Mouse (Mus musculus): ENCODE measurements around the gene Tox3. TPM values are rescaled to one million over a fixed set of nuclear protein-coding genes. Genes with fewer than 3 reads are reported as not detected.

Tox3 gene
- total and polyA plus RNA-seq, 3 experiments: not detected

DNA sequence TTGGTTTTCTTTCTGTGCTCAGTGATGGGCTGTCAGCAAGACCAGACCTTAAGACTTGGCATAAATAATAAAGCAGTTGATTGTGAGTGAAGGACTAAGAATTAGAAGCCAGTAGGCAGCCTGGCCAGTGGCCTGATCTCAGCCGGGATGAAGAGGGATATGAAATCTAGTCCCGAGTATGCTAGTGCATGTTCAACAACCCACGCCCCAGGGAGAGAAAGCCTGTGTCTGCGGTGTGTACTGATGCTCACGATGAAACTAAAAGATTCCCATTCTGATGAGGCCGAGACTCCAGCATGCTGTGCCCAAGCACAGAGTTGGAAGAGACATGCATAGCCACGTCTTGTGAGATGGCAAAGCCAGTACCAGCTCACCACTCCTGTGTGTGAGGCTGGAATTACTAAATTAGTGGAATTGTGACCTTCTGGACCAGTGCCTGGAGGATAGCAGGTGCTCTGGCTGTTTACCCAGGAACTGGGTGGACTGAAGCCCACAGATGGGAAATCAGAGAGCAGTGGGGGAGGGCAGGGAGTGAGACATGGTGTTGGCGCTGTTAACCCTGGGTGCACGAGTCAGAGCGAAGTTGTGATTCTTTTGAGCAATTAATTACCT lies 23.6 kb upstream of the Tox3 start:
- Histone ChIP-seq H3K27me3 (ENCODE audit: insufficient read depth, low read length) (no peaks in the 10 kb centered on the region), H3K4me1 (ENCODE audit: insufficient read depth, low read depth, low read length) (no peaks in the 10 kb centered on the region), H3K4me3 (ENCODE audit: low read depth, low read length) (no peak overlapping the region), H3K9me3 (replicated peaks) (peaks cover 33% of the 10 kb centered on the region), H3K36me3 (replicated peaks) (no peaks in the 10 kb centered on the region)
- DNase-seq (ENCODE audit: low spot score) (no peak), ATAC-seq (ENCODE audit: extremely low read depth, insufficient number of reproducible peaks, low FRiP score, poor library complexity, severe bottlenecking) (no peak)
- TF ChIP-seq CTCF (IDR thresholded peaks at IDR 0.05; ENCODE audit: low read depth, low read length): no peak
- no peak for TF ChIP-seq POLR2AphosphoS5 (IDR thresholded peaks at IDR 0.05; ENCODE audit: insufficient replicate concordance, low read depth, low read length)
- TF ChIP-seq GATA2 (IDR thresholded peaks at IDR 0.05; ENCODE audit: borderline replicate concordance, low read depth, low read length): no peak
- TF ChIP-seq TAL1 (conservative IDR thresholded peaks at IDR 0.05; ENCODE audit: low read depth, low read length): no peak
- TF ChIP-seq GATA1 (IDR thresholded peaks at IDR 0.05; ENCODE audit: borderline replicate concordance, low read length): no peak

DNA sequence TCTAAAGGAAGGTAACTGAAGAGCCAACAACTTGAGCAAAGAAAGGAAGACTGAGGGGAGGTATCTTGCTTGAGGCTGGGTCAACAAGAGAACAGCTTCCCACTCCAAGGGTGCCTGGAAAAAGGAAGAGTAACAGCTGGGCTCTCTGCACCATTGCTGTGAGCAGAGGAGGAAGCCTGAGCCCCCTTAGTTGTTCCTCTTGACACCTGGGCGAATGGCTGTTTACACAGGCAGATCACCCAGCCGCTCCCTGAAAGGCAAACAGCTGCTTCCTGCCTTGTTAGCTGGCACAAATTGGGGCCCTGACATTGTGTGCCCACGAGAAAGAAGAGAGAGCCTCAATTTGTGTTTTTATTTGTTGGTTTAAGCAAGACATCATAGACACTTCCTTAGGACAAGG lies 21.7 kb upstream of the Tox3 start:
- H3K4me3 ChIP-seq (ENCODE audit: low read depth, low read length): no peak overlapping the region
- H3K36me3 ChIP-seq (replicated peaks): no peaks in the 10 kb centered on the region
- no peak for DNase-seq (ENCODE audit: low spot score)
- no peaks in the 10 kb centered on the region for H3K4me1 ChIP-seq (ENCODE audit: insufficient read depth, low read depth, low read length)
- TF ChIP-seq TAL1 (conservative IDR thresholded peaks at IDR 0.05; ENCODE audit: low read depth, low read length) (no peak), CTCF (IDR thresholded peaks at IDR 0.05; ENCODE audit: low read depth, low read length) (no peak), GATA1 (IDR thresholded peaks at IDR 0.05; ENCODE audit: borderline replicate concordance, low read length) (no peak), GATA2 (IDR thresholded peaks at IDR 0.05; ENCODE audit: borderline replicate concordance, low read depth, low read length) (no peak)
- peaks cover 28% of the 10 kb centered on the region for H3K9me3 ChIP-seq (replicated peaks)
- no peaks in the 10 kb centered on the region for H3K27me3 ChIP-seq (ENCODE audit: insufficient read depth, low read length)
- no peak for ATAC-seq (ENCODE audit: extremely low read depth, insufficient number of reproducible peaks, low FRiP score, poor library complexity, severe bottlenecking)

GRCm38 (mm10) chr8:90356729-90357128 lies 8.6 kb upstream of the Tox3 start:
- H3K27me3 ChIP-seq (ENCODE audit: insufficient read depth, low read length): no peaks in the 10 kb centered on the region
- H3K4me3 ChIP-seq (ENCODE audit: low read depth, low read length): no peak overlapping the region
- no peaks in the 10 kb centered on the region for H3K36me3 ChIP-seq (replicated peaks)
- TF ChIP-seq TAL1 (conservative IDR thresholded peaks at IDR 0.05; ENCODE audit: low read depth, low read length) (no peak), POLR2AphosphoS5 (IDR thresholded peaks at IDR 0.05; ENCODE audit: insufficient replicate concordance, low read depth, low read length) (no peak), CTCF (IDR thresholded peaks at IDR 0.05; ENCODE audit: low read depth, low read length) (no peak), GATA1 (IDR thresholded peaks at IDR 0.05; ENCODE audit: borderline replicate concordance, low read length) (no peak)
- peaks cover 20% of the 10 kb centered on the region for H3K9me3 ChIP-seq (replicated peaks)
- no peaks in the 10 kb centered on the region for H3K4me1 ChIP-seq (ENCODE audit: insufficient read depth, low read depth, low read length)
- DNase-seq (ENCODE audit: low spot score) (no peak), ATAC-seq (ENCODE audit: extremely low read depth, insufficient number of reproducible peaks, low FRiP score, poor library complexity, severe bottlenecking) (no peak)

DNA sequence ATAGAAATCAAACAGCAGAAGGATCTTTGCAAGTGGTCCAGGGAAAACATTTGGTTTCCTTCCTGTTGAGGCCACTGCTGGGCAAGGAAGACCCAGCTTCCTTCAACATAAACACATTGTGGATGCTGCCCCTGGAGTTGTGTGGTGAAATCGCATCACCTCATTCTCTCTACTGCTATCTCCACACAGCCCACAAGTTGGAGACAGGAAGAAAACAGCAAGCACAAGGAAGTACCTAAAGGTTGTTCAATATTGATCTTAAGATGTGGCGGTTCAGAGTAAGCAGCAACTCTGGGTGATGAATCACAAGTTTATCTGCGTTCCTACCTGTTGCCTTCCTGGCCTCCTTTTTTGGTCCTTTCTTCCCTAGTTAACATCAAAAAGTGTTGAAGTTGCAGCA lies 6.6 kb upstream of the Tox3 start:
- Histone ChIP-seq H3K4me3 (ENCODE audit: low read depth, low read length) (no peak overlapping the region), H3K4me1 (ENCODE audit: insufficient read depth, low read depth, low read length) (no peaks in the 10 kb centered on the region), H3K9me3 (replicated peaks) (peaks cover 20% of the 10 kb centered on the region), H3K27me3 (ENCODE audit: insufficient read depth, low read length) (no peaks in the 10 kb centered on the region), H3K36me3 (replicated peaks) (no peaks in the 10 kb centered on the region)
- ATAC-seq (ENCODE audit: extremely low read depth, insufficient number of reproducible peaks, low FRiP score, poor library complexity, severe bottlenecking) (no peak), DNase-seq (ENCODE audit: low spot score) (no peak)
- TF ChIP-seq GATA1 (IDR thresholded peaks at IDR 0.05; ENCODE audit: borderline replicate concordance, low read length) (no peak), TAL1 (conservative IDR thresholded peaks at IDR 0.05; ENCODE audit: low read depth, low read length) (no peak), GATA2 (IDR thresholded peaks at IDR 0.05; ENCODE audit: borderline replicate concordance, low read depth, low read length) (no peak), POLR2AphosphoS5 (IDR thresholded peaks at IDR 0.05; ENCODE audit: insufficient replicate concordance, low read depth, low read length) (no peak), CTCF (IDR thresholded peaks at IDR 0.05; ENCODE audit: low read depth, low read length) (no peak)

- ATAC-seq (ENCODE audit: extremely low read depth, insufficient number of reproducible peaks, low FRiP score, poor library complexity, severe bottlenecking) (no peak), DNase-seq (ENCODE audit: low spot score) (no peak)
- no peak overlapping the region for H3K4me3 ChIP-seq (ENCODE audit: low read depth, low read length)
- TF ChIP-seq GATA1 (IDR thresholded peaks at IDR 0.05; ENCODE audit: borderline replicate concordance, low read length): no peak
- TF ChIP-seq POLR2AphosphoS5 (IDR thresholded peaks at IDR 0.05; ENCODE audit: insufficient replicate concordance, low read depth, low read length): no peak
- no peak for TF ChIP-seq TAL1 (conservative IDR thresholded peaks at IDR 0.05; ENCODE audit: low read depth, low read length)
- no peak for TF ChIP-seq CTCF (IDR thresholded peaks at IDR 0.05; ENCODE audit: low read depth, low read length)
- H3K36me3 ChIP-seq (replicated peaks): no peaks in the 10 kb centered on the region
- no peaks in the 10 kb centered on the region for H3K4me1 ChIP-seq (ENCODE audit: insufficient read depth, low read depth, low read length)
- H3K9me3 ChIP-seq (replicated peaks): peaks cover 23% of the 10 kb centered on the region
- no peaks in the 10 kb centered on the region for H3K27me3 ChIP-seq (ENCODE audit: insufficient read depth, low read length)
Measured at GRCm38 (mm10) chr8:90353960-90354540, 5.9 kb upstream of the Tox3 start.

DNA sequence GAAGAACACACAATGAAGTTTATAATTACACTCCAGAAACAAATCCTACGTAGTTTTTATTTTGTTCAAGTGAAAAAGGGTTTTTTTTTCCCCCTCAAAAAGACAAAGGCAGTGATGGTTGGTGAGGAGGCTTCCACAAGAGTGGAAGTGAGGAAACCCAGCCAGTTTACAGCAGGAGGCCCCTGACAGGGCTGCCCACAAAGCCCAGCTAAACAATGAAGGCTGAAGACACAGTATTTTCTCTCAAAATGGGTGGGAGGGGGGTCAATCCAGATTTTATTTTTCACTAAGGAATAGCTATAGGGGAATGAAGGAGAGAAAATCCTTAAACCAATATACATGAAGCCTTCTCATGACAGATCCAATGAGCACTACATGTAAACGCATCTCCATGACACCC lies 5.4 kb upstream of the Tox3 start:
- no peak for ATAC-seq (ENCODE audit: extremely low read depth, insufficient number of reproducible peaks, low FRiP score, poor library complexity, severe bottlenecking)
- H3K27me3 ChIP-seq (ENCODE audit: insufficient read depth, low read length): no peaks in the 10 kb centered on the region
- TF ChIP-seq POLR2AphosphoS5 (IDR thresholded peaks at IDR 0.05; ENCODE audit: insufficient replicate concordance, low read depth, low read length): no peak
- TF ChIP-seq GATA2 (IDR thresholded peaks at IDR 0.05; ENCODE audit: borderline replicate concordance, low read depth, low read length): no peak
- TF ChIP-seq GATA1 (IDR thresholded peaks at IDR 0.05; ENCODE audit: borderline replicate concordance, low read length): no peak

More for the DNA sequence above, 5.4 kb upstream of the Tox3 start:
- Histone ChIP-seq H3K36me3 (replicated peaks) (no peaks in the 10 kb centered on the region), H3K9me3 (replicated peaks) (peaks cover 26% of the 10 kb centered on the region), H3K4me1 (ENCODE audit: insufficient read depth, low read depth, low read length) (no peaks in the 10 kb centered on the region), H3K4me3 (ENCODE audit: low read depth, low read length) (no peak overlapping the region)
- DNase-seq (ENCODE audit: low spot score): no peak
